In the genomic region with DNA sequence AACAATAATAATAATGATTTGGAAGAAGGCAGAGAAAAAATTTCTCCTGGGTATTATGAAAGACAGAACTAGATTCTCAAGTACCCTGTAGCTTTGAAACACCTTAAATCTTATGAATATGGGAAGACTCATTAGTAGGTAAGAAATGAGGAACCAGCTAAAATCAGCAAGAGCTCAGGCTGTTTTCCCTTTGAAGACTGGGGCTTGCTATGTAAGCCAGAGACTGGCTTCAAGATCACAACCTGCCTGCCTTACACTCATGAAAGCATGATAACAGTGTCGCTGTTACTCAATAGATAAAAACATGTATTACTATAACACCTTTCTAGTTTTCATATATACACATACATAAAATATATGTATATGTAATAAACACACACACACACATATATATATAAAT, we compare ENCODE assay signal across 18 mouse cellular contexts. TPM values are rescaled to one million over a fixed set of nuclear protein-coding genes. Genes with fewer than 3 reads are reported as not detected.
"Had no signal": no experiment of that assay in that cellular context is flagged by ENCODE, and none has a peak within 500 bp of the region (broad histone marks: within the 10 kb centered on the region; RNA-seq: fewer than 3 reads in every experiment).

No protein-coding gene starts in this region.

- DNase-seq: liver, embryonic 13.5 days; liver, postnatal 0 days; lung, adult 2 months; lung, postnatal 14 days; lung, postnatal 36 days; right cerebral cortex, postnatal 14 days; thymus, adult 2 months; thymus, postnatal 14 days; thymus, postnatal 36 days had no signal

- H3K9ac ChIP-seq: liver, embryonic 13.5 days; liver, embryonic 15.5 days; liver, postnatal 0 days; lung, embryonic 15.5 days; midbrain, embryonic 13.5 days; midbrain, embryonic 15.5 days; neural tube, embryonic 12.5 days had no signal

- H3K27me3 ChIP-seq: liver, embryonic 13.5 days; liver, embryonic 15.5 days; lung, embryonic 15.5 days; midbrain, embryonic 13.5 days; midbrain, embryonic 15.5 days; neural tube, embryonic 12.5 days had no signal

- ATAC-seq: liver, postnatal 0 days; lung, postnatal 0 days; midbrain, embryonic 13.5 days; midbrain, embryonic 15.5 days had no signal

- H3K4me1 ChIP-seq: liver, embryonic 15.5 days; lung, embryonic 15.5 days; midbrain, embryonic 13.5 days; midbrain, embryonic 15.5 days; neural tube, embryonic 12.5 days had no signal

- H3K36me3 ChIP-seq: liver, embryonic 13.5 days; liver, embryonic 15.5 days; lung, embryonic 15.5 days; midbrain, embryonic 13.5 days; midbrain, embryonic 15.5 days; neural tube, embryonic 12.5 days had no signal

- H3K9me3 ChIP-seq: liver, embryonic 13.5 days; liver, embryonic 15.5 days; lung, embryonic 15.5 days; midbrain, embryonic 13.5 days; midbrain, embryonic 15.5 days; neural tube, embryonic 12.5 days had no signal

- H3K4me2 ChIP-seq: liver, embryonic 13.5 days; liver, embryonic 15.5 days; lung, embryonic 15.5 days; midbrain, embryonic 11.5 days; midbrain, embryonic 13.5 days; midbrain, embryonic 15.5 days; neural tube, embryonic 12.5 days had no signal

- H3K4me3 ChIP-seq: liver, embryonic 13.5 days; liver, embryonic 15.5 days; lung, embryonic 15.5 days; midbrain, embryonic 13.5 days; midbrain, embryonic 15.5 days; neural tube, embryonic 12.5 days had no signal

- H3K27ac ChIP-seq: liver, embryonic 13.5 days; liver, embryonic 15.5 days; lung, embryonic 15.5 days; macrophage; midbrain, embryonic 13.5 days; midbrain, embryonic 15.5 days; neural tube, embryonic 12.5 days had no signal

RNA-seq across cellular contexts. Expression of gene Il31ra, which starts 9.7 kb away (rescaled TPM):
- polyA plus RNA-seq: lung, embryonic 15.5 days; lung, postnatal 0 days; macrophage; midbrain, embryonic 11.5 days; midbrain, embryonic 13.5 days; midbrain, embryonic 15.5 days had no signal

RNA-seq across cellular contexts. Expression of gene Ddx4, which starts 48.4 kb away (rescaled TPM):
- total RNA-seq: monocyte, adult 5-6 weeks had no signal
- polyA plus RNA-seq: lung, adult 2 months had no signal
